Mouse (Mus musculus): ENCODE results near the gene Fam155a. TPM values are rescaled to one million over a fixed set of nuclear protein-coding genes. Genes with fewer than 3 reads are reported as not detected.
A peak's percentile ranks its signal among the peaks of the same experiment; 100 is the strongest.

The Fam155a gene
- polyA plus RNA-seq, 1 experiment from 2014 or later: 0.95 TPM

DNA sequence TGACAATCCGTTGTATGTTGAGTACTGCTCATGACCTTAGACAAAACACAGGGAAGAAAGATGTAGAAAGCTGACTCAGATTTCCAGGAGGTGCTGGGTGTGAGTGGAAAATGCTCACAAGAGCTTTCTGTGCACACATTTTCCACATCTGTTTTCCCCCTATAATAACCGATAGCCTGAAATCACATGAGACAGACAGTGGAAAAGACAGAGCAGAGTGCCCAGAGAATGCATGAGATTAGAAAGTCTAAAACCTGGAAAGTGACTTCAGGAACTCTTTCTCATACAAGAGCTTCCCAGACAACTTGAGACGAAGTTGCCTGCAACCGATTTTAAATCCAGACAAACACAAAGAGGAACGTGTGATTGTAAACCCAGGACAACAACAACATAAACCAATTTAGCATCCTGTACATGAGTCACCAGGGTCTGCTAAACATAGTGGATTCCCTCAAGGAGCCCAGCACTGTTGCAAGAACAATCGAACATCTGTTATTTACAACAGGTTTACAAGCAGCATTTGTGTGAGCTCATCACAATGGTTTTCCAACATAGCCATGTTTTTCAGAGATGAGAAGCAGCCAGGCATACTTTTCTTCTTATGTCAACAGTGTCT is 163.8 kb downstream of the Fam155a start:
- no peaks in the 10 kb centered on the region for H3K27me3 ChIP-seq (ENCODE audit: control insufficient read depth, insufficient read depth, low read length)
- no peak overlapping the region for H3K4me3 ChIP-seq (ENCODE audit: low read length)
- H3K27ac ChIP-seq (ENCODE audit: low read depth, low read length): no peak overlapping the region
- H3K9ac ChIP-seq (ENCODE audit: low read depth, low read length): no peak overlapping the region
- no peaks in the 10 kb centered on the region for H3K9me3 ChIP-seq (ENCODE audit: control insufficient read depth, low read length)
- H3K4me2 ChIP-seq (replicated peaks; ENCODE audit: low read depth, low read length): no peak overlapping the region
- no peaks in the 10 kb centered on the region for H3K4me1 ChIP-seq (ENCODE audit: control insufficient read depth, insufficient read depth, low read length)
- 68% methylated on average over 6 of the region's 6 CpGs for WGBS
- H3K36me3 ChIP-seq (ENCODE audit: control insufficient read depth, insufficient read depth, low read length): no peaks in the 10 kb centered on the region
- ATAC-seq (ENCODE audit: low FRiP score, low TSS enrichment): no peak

DNA sequence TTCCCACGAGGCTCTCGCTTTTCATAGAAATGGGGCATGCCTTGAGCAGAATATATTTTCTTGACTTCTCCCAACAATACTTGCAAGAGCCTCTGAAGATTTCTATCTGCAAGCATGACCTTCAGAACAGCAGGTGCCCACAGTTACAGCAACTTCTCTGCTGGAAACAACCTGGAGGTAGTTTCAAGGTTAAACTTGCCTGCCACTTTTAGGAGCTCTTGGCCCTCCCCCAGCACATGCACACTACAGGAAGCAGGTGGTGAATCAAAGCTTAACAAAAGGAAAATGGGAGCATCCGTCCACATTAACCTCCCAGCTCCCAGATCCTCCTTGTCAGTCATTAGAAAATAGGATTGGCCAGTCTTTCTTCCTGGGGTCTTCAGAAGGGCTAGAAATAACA is 175.0 kb downstream of the Fam155a start:
- no peak overlapping the region for H3K27ac ChIP-seq (ENCODE audit: low read depth, low read length)
- no peak for ATAC-seq (ENCODE audit: low FRiP score, low TSS enrichment)
- H3K9me3 ChIP-seq (ENCODE audit: control insufficient read depth, low read length): no peaks in the 10 kb centered on the region
- H3K4me2 ChIP-seq (replicated peaks; ENCODE audit: low read depth, low read length): no peak overlapping the region
- WGBS: 64% methylated on average over 3 of the region's 3 CpGs
- no peak overlapping the region for H3K9ac ChIP-seq (ENCODE audit: low read depth, low read length)
- H3K36me3 ChIP-seq (ENCODE audit: control insufficient read depth, insufficient read depth, low read length): no peaks in the 10 kb centered on the region
- no peaks in the 10 kb centered on the region for H3K27me3 ChIP-seq (ENCODE audit: control insufficient read depth, insufficient read depth, low read length)
- no peaks in the 10 kb centered on the region for H3K4me1 ChIP-seq (ENCODE audit: control insufficient read depth, insufficient read depth, low read length)
- no peak overlapping the region for H3K4me3 ChIP-seq (ENCODE audit: low read length)

DNA sequence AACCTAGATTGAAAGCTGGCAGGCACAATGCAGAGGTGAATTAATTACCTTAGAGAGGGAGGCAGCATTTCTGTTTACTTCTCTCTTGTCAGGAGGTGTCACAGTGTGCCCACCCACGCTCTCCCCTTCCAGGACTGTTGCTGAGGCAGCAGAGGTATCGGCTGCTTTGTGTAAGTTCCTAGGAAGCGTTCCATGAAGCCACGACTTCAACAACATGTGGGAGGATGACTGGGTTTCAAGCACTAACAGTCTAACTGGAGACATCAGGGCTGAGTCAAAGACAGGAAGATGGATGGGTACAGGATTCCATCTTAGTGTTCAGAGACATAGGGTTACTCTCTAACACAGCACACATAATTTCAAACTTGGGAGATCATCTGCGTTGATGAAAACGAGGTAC is 189.1 kb downstream of the Fam155a start:
- ATAC-seq (ENCODE audit: low FRiP score, low TSS enrichment): peak; percentile 94

DNA sequence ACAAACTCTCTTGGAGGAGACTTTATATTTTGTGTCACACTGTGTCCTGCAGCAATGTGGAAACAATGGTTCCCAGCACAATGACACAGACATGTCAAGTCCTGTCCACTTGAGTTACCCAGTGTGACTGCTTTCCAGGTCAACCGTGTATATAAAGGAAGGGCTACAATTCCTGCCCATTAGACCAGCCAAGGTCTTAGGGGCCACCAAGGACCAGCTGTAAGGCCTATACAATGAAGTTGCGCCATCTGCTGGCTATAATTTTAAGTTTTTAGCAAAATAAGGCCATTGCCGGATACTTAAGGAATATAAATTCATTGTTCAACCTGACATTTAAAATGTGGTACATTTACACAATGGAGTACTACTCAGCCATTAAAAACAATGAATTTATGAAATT is 190.8 kb downstream of the Fam155a start:
- no peaks in the 10 kb centered on the region for H3K4me1 ChIP-seq (ENCODE audit: control insufficient read depth, insufficient read depth, low read length)
- H3K4me3 ChIP-seq (ENCODE audit: low read length): no peak overlapping the region
- no peak overlapping the region for H3K4me2 ChIP-seq (replicated peaks; ENCODE audit: low read depth, low read length)
- no peak for ATAC-seq (ENCODE audit: low FRiP score, low TSS enrichment)
- no peaks in the 10 kb centered on the region for H3K9me3 ChIP-seq (ENCODE audit: control insufficient read depth, low read length)
- no peak overlapping the region for H3K27ac ChIP-seq (ENCODE audit: low read depth, low read length)
- 37% methylated on average over 3 of the region's 3 CpGs for WGBS
- H3K36me3 ChIP-seq (ENCODE audit: control insufficient read depth, insufficient read depth, low read length): no peaks in the 10 kb centered on the region
- H3K27me3 ChIP-seq (ENCODE audit: control insufficient read depth, insufficient read depth, low read length): no peaks in the 10 kb centered on the region
- no peak overlapping the region for H3K9ac ChIP-seq (ENCODE audit: low read depth, low read length)

More for the DNA sequence above, 189.1 kb downstream of the Fam155a start:
- Histone ChIP-seq H3K9ac (ENCODE audit: low read depth, low read length) (no peak overlapping the region), H3K4me2 (replicated peaks; ENCODE audit: low read depth, low read length) (no peak overlapping the region), H3K4me1 (ENCODE audit: control insufficient read depth, insufficient read depth, low read length) (no peaks in the 10 kb centered on the region), H3K27ac (ENCODE audit: low read depth, low read length) (no peak overlapping the region), H3K9me3 (ENCODE audit: control insufficient read depth, low read length) (no peaks in the 10 kb centered on the region), H3K36me3 (ENCODE audit: control insufficient read depth, insufficient read depth, low read length) (no peaks in the 10 kb centered on the region), H3K27me3 (ENCODE audit: control insufficient read depth, insufficient read depth, low read length) (no peaks in the 10 kb centered on the region), H3K4me3 (ENCODE audit: low read length) (no peak overlapping the region)
- 20% methylated on average over 6 of the region's 6 CpGs for WGBS

DNA sequence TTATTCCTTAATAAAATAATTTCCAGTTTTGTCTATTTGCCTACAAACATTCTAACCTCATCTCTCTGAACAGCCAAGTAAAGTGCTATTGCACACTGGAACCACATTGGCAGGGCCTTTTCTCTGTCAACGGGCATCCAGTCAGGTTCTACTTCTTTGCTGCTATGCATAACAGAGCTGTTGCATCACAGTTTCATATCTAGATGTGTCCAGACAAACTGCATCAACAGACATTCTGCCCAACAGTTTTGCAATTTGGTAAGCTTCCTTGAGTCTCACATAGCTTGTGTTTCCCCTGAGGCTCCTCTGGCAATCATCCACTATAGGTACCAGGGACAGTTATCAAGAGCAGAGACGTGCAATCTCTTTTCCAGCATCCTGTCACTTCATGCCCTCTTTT is 199.0 kb downstream of the Fam155a start:
- ATAC-seq (ENCODE audit: low FRiP score, low TSS enrichment): no peak
- Histone ChIP-seq H3K27me3 (ENCODE audit: control insufficient read depth, insufficient read depth, low read length) (no peaks in the 10 kb centered on the region), H3K9me3 (ENCODE audit: control insufficient read depth, low read length) (no peaks in the 10 kb centered on the region)

DNA sequence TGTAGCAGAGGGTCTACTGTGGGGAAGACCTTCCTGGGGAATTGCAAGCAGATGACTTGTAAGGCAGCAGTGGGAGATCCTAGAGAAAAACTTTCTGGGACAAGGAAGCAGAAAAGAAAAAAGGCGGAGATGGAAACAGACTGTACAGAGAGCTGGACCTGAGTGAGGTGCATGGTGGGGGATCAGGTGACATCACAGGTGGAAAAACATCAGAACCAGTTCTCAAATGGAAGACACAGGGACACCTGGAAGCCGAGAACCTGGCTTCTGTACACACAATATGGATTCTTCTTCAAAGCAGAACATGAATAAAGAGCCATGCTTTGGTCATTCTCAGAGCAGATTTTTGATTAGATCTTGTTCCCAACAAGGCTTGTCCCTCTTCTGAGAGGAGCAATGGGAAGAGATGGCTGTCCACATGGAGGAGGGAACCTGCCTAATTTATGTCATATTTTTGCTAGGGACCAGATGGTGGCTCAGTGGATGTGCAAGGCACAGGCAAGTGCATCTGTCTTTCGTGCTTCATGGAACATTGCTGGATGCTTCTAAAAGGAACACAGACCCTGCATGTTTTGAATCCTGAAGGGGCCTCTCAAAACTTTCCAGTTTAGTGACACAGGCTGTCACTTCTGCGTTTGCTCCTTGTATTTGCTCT is 201.3 kb downstream of the Fam155a start:
- no peak overlapping the region for H3K9ac ChIP-seq (ENCODE audit: low read depth, low read length)
- WGBS: 74% methylated on average over 4 of the region's 4 CpGs
- H3K27me3 ChIP-seq (ENCODE audit: control insufficient read depth, insufficient read depth, low read length): no peaks in the 10 kb centered on the region
- H3K4me3 ChIP-seq (ENCODE audit: low read length): no peak overlapping the region
- H3K4me2 ChIP-seq (replicated peaks; ENCODE audit: low read depth, low read length): no peak overlapping the region
- no peaks in the 10 kb centered on the region for H3K4me1 ChIP-seq (ENCODE audit: control insufficient read depth, insufficient read depth, low read length)
- H3K27ac ChIP-seq (ENCODE audit: low read depth, low read length): no peak overlapping the region
- H3K9me3 ChIP-seq (ENCODE audit: control insufficient read depth, low read length): no peaks in the 10 kb centered on the region
- no peak for ATAC-seq (ENCODE audit: low FRiP score, low TSS enrichment)
- H3K36me3 ChIP-seq (ENCODE audit: control insufficient read depth, insufficient read depth, low read length): no peaks in the 10 kb centered on the region

More for the DNA sequence above, 199.0 kb downstream of the Fam155a start:
- 84% methylated on average over 2 of the region's 2 CpGs for WGBS
- Histone ChIP-seq H3K36me3 (ENCODE audit: control insufficient read depth, insufficient read depth, low read length) (no peaks in the 10 kb centered on the region), H3K9ac (ENCODE audit: low read depth, low read length) (no peak overlapping the region), H3K27ac (ENCODE audit: low read depth, low read length) (no peak overlapping the region), H3K4me3 (ENCODE audit: low read length) (no peak overlapping the region), H3K4me2 (replicated peaks; ENCODE audit: low read depth, low read length) (no peak overlapping the region), H3K4me1 (ENCODE audit: control insufficient read depth, insufficient read depth, low read length) (no peaks in the 10 kb centered on the region)

DNA sequence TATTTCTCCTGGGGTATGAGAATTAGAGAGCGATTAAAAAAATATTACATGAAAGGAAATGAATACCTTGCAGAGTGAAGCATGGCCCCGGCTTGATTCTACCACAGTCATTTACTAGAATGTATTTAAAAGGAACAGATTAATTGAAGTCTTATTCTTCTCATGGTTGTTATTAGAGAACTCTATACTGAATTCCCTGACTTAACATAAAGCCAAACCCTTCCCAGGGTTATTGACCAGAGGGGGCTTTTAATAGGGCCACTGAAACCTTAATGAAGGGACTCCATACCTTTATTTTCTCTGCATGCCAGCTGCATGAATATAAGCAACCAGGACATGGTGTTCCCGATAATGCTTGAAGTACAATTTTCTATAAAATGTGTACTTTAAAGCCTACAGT is 221.8 kb downstream of the Fam155a start:
- WGBS: 94% methylated on average over 3 of the region's 3 CpGs
- Histone ChIP-seq H3K27ac (ENCODE audit: low read depth, low read length) (no peak overlapping the region), H3K4me1 (ENCODE audit: control insufficient read depth, insufficient read depth, low read length) (no peaks in the 10 kb centered on the region), H3K4me3 (ENCODE audit: low read length) (no peak overlapping the region), H3K4me2 (replicated peaks; ENCODE audit: low read depth, low read length) (no peak overlapping the region), H3K36me3 (ENCODE audit: control insufficient read depth, insufficient read depth, low read length) (no peaks in the 10 kb centered on the region), H3K27me3 (ENCODE audit: control insufficient read depth, insufficient read depth, low read length) (no peaks in the 10 kb centered on the region), H3K9ac (ENCODE audit: low read depth, low read length) (no peak overlapping the region), H3K9me3 (ENCODE audit: control insufficient read depth, low read length) (no peaks in the 10 kb centered on the region)
- no peak for ATAC-seq (ENCODE audit: low FRiP score, low TSS enrichment)

DNA sequence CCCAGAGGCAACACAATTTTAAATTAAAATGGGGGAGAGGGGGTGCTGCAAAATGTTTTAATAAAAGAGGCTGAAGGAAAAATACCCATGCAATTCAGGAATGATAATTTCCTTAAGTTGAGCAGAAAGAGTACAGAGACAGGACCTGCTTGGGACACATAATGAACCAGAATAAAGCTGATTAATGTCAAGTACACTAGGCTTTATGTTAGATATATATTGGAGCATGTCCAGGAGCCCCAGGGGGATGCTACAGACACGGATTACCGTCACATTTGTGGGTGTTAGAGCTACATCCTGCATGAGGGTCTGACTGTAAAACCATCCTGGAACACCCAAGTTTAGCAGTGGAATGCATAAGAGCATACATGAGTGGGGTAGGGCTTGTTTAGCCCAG is 223.4 kb downstream of the Fam155a start:
- Histone ChIP-seq H3K36me3 (ENCODE audit: control insufficient read depth, insufficient read depth, low read length) (no peaks in the 10 kb centered on the region), H3K4me2 (replicated peaks; ENCODE audit: low read depth, low read length) (no peak overlapping the region), H3K4me1 (ENCODE audit: control insufficient read depth, insufficient read depth, low read length) (no peaks in the 10 kb centered on the region), H3K27me3 (ENCODE audit: control insufficient read depth, insufficient read depth, low read length) (no peaks in the 10 kb centered on the region), H3K27ac (ENCODE audit: low read depth, low read length) (no peak overlapping the region), H3K9me3 (ENCODE audit: control insufficient read depth, low read length) (no peaks in the 10 kb centered on the region), H3K4me3 (ENCODE audit: low read length) (no peak overlapping the region), H3K9ac (ENCODE audit: low read depth, low read length) (no peak overlapping the region)
- WGBS: 63% methylated on average over 2 of the region's 2 CpGs
- ATAC-seq (ENCODE audit: low FRiP score, low TSS enrichment): no peak

DNA sequence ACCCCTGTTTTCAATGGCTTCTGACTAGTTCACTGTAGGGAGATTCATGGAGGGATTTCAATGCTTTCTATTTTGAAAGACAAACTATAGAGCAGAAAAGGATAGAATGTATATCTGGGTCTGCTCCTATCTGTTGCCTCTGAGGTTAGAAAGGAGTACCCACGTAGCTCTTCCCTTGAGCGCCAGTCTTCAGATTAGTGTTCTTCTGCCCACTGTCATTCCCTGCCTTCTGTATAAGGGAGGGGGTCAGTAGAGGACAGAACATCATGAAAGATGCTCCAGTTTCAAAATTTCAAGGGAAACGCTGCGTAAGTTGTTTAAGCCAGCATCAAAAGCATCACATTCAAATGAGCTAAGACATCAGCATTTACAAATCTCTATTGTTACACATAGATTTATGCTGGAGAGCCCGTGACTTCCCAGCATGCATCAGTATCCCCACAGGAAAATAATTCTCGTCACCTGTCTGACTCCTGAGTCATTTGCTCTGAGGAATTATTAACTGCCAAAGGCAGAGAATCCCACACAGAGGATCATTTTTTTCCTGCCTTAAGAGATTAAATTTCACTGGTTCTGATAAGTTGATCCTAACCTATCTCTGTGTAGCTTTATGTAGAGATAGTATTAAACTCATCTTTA is 223.9 kb downstream of the Fam155a start:
- 69% methylated on average over 6 of the region's 6 CpGs for WGBS
- no peak overlapping the region for H3K9ac ChIP-seq (ENCODE audit: low read depth, low read length)
- H3K27ac ChIP-seq (ENCODE audit: low read depth, low read length): no peak overlapping the region
- no peaks in the 10 kb centered on the region for H3K36me3 ChIP-seq (ENCODE audit: control insufficient read depth, insufficient read depth, low read length)
- no peaks in the 10 kb centered on the region for H3K27me3 ChIP-seq (ENCODE audit: control insufficient read depth, insufficient read depth, low read length)
- H3K4me2 ChIP-seq (replicated peaks; ENCODE audit: low read depth, low read length): no peak overlapping the region
- H3K9me3 ChIP-seq (ENCODE audit: control insufficient read depth, low read length): no peaks in the 10 kb centered on the region
- no peak overlapping the region for H3K4me3 ChIP-seq (ENCODE audit: low read length)
- H3K4me1 ChIP-seq (ENCODE audit: control insufficient read depth, insufficient read depth, low read length): no peaks in the 10 kb centered on the region
- ATAC-seq (ENCODE audit: low FRiP score, low TSS enrichment): no peak
